Mouse (Mus musculus): Measurements from ENCODE around the gene Hbb-y. TPM values are rescaled to one million over a fixed set of nuclear protein-coding genes. Genes with fewer than 3 reads are reported as not detected.

The Hbb-y gene
- total RNA-seq (2023): not detected

GRCm38 (mm10) chr7:103853090-103853489 lies at the start of gene Hbb-y:
Gene Hbb-y, minus strand, starts transcription at chr7:103853216.

GRCm38 (mm10) chr7:103894385-103894784 lies 41.4 kb upstream of the Hbb-y start, which contains the start of gene Olfr64:
Gene Olfr64, minus strand, starts transcription at chr7:103894485.

GRCm38 (mm10) chr7:103886152-103886551 lies 33.1 kb upstream of the Hbb-y start, which contains the start of gene Olfr66:
Gene Olfr66, minus strand, starts transcription at chr7:103886252.

GRCm38 (mm10) chr7:103843034-103843433 lies 10.0 kb downstream of the Hbb-y start, which contains the start of gene Hbb-bh1:
Gene Hbb-bh1, minus strand, starts transcription at chr7:103843164.

GRCm38 (mm10) chr7:103840268-103840667 lies 12.7 kb downstream of the Hbb-y start, which contains the start of gene Hbb-bh2:
Gene Hbb-bh2, minus strand, starts transcription at chr7:103840520.

GRCm38 (mm10) chr7:103827808-103828207 lies 25.2 kb downstream of the Hbb-y start, which contains the start of gene Hbb-bs:
Gene Hbb-bs, minus strand, starts transcription at chr7:103828096.

GRCm38 (mm10) chr7:103813766-103814165 lies 39.2 kb downstream of the Hbb-y start, which contains the start of gene Hbb-bt:
Gene Hbb-bt, minus strand, starts transcription at chr7:103813996.

Other genes with a start within 250 kb of the Hbb-y start
- gene Olfr620, start 240.7 kb downstream of the Hbb-y start, total RNA-seq (2023): not detected
- gene Olfr622, start 210.5 kb downstream of the Hbb-y start, total RNA-seq (2023): not detected
- not detected for gene Olfr623, start 189.5 kb downstream of the Hbb-y start, total RNA-seq (2023)
- not detected for gene Olfr624, start 182.0 kb downstream of the Hbb-y start, total RNA-seq (2023)
- gene Olfr625-ps1, start 170.5 kb downstream of the Hbb-y start, total RNA-seq (2023): not detected
- gene Olfr243, start 138.5 kb downstream of the Hbb-y start, total RNA-seq (2023): not detected
- gene Olfr628, start 122.8 kb downstream of the Hbb-y start, total RNA-seq (2023): not detected
- not detected for gene Olfr629, start 108.3 kb downstream of the Hbb-y start, total RNA-seq (2023)
- gene Olfr630, start 95.9 kb downstream of the Hbb-y start, total RNA-seq (2023): not detected
- gene Olfr69, start 81.6 kb downstream of the Hbb-y start, total RNA-seq (2023): not detected
- gene Olfr68, start 73.5 kb downstream of the Hbb-y start, total RNA-seq (2023): not detected
- not detected for gene Olfr67, start 61.4 kb downstream of the Hbb-y start, total RNA-seq (2023)
- 492 TPM for gene Hbb-bt, start 39.2 kb downstream of the Hbb-y start, total RNA-seq (2023)
- gene Hbb-bs, start 25.1 kb downstream of the Hbb-y start, total RNA-seq (2023): 2,802 TPM
- gene Hbb-bh2, start 12.7 kb downstream of the Hbb-y start, total RNA-seq (2023): not detected
- not detected for gene Hbb-bh1, start 10.1 kb downstream of the Hbb-y start, total RNA-seq (2023)
- gene Olfr66, start 33.0 kb upstream of the Hbb-y start, total RNA-seq (2023): not detected
- not detected for gene Olfr64, start 41.3 kb upstream of the Hbb-y start, total RNA-seq (2023)
- gene Olfr65, start 50.3 kb upstream of the Hbb-y start, total RNA-seq (2023): not detected
- gene Olfr631, start 75.6 kb upstream of the Hbb-y start, total RNA-seq (2023): not detected
- not detected for gene Olfr632, start 81.1 kb upstream of the Hbb-y start, total RNA-seq (2023)
- not detected for gene Olfr633, start 91.2 kb upstream of the Hbb-y start, total RNA-seq (2023)
- not detected for gene Olfr635, start 117.9 kb upstream of the Hbb-y start, total RNA-seq (2023)
- not detected for gene Olfr638, start 145.5 kb upstream of the Hbb-y start, total RNA-seq (2023)
- not detected for gene Olfr639, start 164.1 kb upstream of the Hbb-y start, total RNA-seq (2023)
- gene Olfr640, start 172.4 kb upstream of the Hbb-y start, total RNA-seq (2023): not detected
- gene Olfr641, start 182.2 kb upstream of the Hbb-y start, total RNA-seq (2023): not detected
- not detected for gene Olfr642, start 199.4 kb upstream of the Hbb-y start, total RNA-seq (2023)
- gene 4930516K23Rik, start 208.2 kb upstream of the Hbb-y start, total RNA-seq (2023): not detected
- gene Olfr644, start 218.7 kb upstream of the Hbb-y start, total RNA-seq (2023): not detected
- not detected for gene Olfr645, start 232.2 kb upstream of the Hbb-y start, total RNA-seq (2023)